Mouse (Mus musculus) limb, embryonic 13.5 days (tissue): ENCODE measurements around the gene Olfr325. TPM values are rescaled to one million over a fixed set of nuclear protein-coding genes. Genes with fewer than 3 reads are reported as not detected.

Experiments used
- ATAC-seq: fragments of 200-750 bp; cut with Nextera tagmentation; 2 replicates; pipeline ENCODE4 v1.8.0; 2017; ENCODE audit warnings: low read depth, moderate number of reproducible peaks, moderate TSS enrichment; ENCODE audit not compliant: low FRiP score
- H3K27ac ChIP-seq: fragments of 300-500 bp; sonication (generic); 2 replicates; pipeline ENCODE4 v1.5.1; 2015; ENCODE audit warnings: inconsistent platforms, mild to moderate bottlenecking, moderate library complexity
- H3K27me3 ChIP-seq: fragments of 300-500 bp; sonication (generic); 2 replicates; pipeline ENCODE4 v1.6.1; 2015; ENCODE audit warnings: mild to moderate bottlenecking, inconsistent platforms
- H3K36me3 ChIP-seq: fragments of 300-500 bp; sonication (generic); 2 replicates; pipeline ENCODE4 v1.6.1; 2015; ENCODE audit warnings: inconsistent platforms, mild to moderate bottlenecking, moderate library complexity
- H3K4me1 ChIP-seq: fragments of 300-500 bp; sonication (generic); 2 replicates; pipeline ENCODE4 v1.6.1; 2015; ENCODE audit warnings: inconsistent platforms
- H3K4me2 ChIP-seq: fragments of 300-500 bp; sonication (generic); replicated peaks from 2 replicates; pipeline ENCODE4 v1.6.1; 2015; ENCODE audit warnings: inconsistent platforms, mild to moderate bottlenecking, moderate library complexity
- H3K4me3 ChIP-seq: fragments of 300-500 bp; sonication (generic); 2 replicates; pipeline ENCODE4 v1.5.1; 2015; ENCODE audit warnings: moderate library complexity, mild to moderate bottlenecking, inconsistent platforms
- H3K9ac ChIP-seq: fragments of 300-500 bp; sonication (generic); 2 replicates; pipeline ENCODE4 v1.6.1; 2015; ENCODE audit warnings: mild to moderate bottlenecking, inconsistent platforms
- H3K9me3 ChIP-seq: fragments of 300-500 bp; sonication (generic); 2 replicates; pipeline ENCODE4 v1.6.1; 2016; ENCODE audit warnings: inconsistent platforms
- WGBS: fragments of 180-500 bp; shearing (Covaris S2); methylation state at CpG from one replicate; pipeline ENCODE4 v1.1.7; 2015; 5-methylcytosine and 5-hydroxymethylcytosine counted together
- polyA plus RNA-seq: library from polyadenylated mRNA; unstranded; fragments of >200 nt; fragmentation: Nextera tagmentation; extraction: Ambion mirVana; gene quantifications from 2 replicates; pipeline ENCODE4 v1.2.1, GENCODE M21; 2015

Olfr325 gene
- polyA plus RNA-seq, 1 experiment from 2014 or later, result not detected

GRCm38 (mm10) chr11:58604688-58605087 lies 27.2 kb downstream of the Olfr325 start:
- ATAC-seq, result no peak
- H3K4me1 ChIP-seq, result no peaks in the 10 kb centered on the region
- no peaks in the 10 kb centered on the region for H3K36me3 ChIP-seq
- H3K9me3 ChIP-seq, result no peaks in the 10 kb centered on the region
- no peak overlapping the region for H3K9ac ChIP-seq
- no peak overlapping the region for H3K27ac ChIP-seq
- no peak overlapping the region for H3K4me2 ChIP-seq
- 68% methylated on average over 2 of the region's 2 CpGs for WGBS
- H3K4me3 ChIP-seq, result no peak overlapping the region
- H3K27me3 ChIP-seq, result no peaks in the 10 kb centered on the region

GRCm38 (mm10) chr11:58605228-58605627 lies 27.7 kb downstream of the Olfr325 start:
- ATAC-seq, result no peak
- Histone ChIP-seq H3K4me3 (no peak overlapping the region), H3K4me1 (no peaks in the 10 kb centered on the region), H3K4me2 (no peak overlapping the region), H3K27ac (no peak overlapping the region), H3K27me3 (no peaks in the 10 kb centered on the region), H3K36me3 (no peaks in the 10 kb centered on the region), H3K9ac (no peak overlapping the region), H3K9me3 (no peaks in the 10 kb centered on the region)
- 86% methylated on average over 3 of the region's 3 CpGs for WGBS

GRCm38 (mm10) chr11:58606177-58606919 lies 28.8 kb downstream of the Olfr325 start:
- no peak for ATAC-seq
- 89% methylated on average over 12 of the region's 12 CpGs for WGBS
- no peak overlapping the region for H3K9ac ChIP-seq

GRCm38 (mm10) chr11:58607030-58607429 lies 29.5 kb downstream of the Olfr325 start:
- no peak overlapping the region for H3K27ac ChIP-seq
- no peak overlapping the region for H3K9ac ChIP-seq
- ATAC-seq, result no peak
- no peaks in the 10 kb centered on the region for H3K4me1 ChIP-seq
- H3K9me3 ChIP-seq, result no peaks in the 10 kb centered on the region
- no peak overlapping the region for H3K4me3 ChIP-seq
- H3K27me3 ChIP-seq, result no peaks in the 10 kb centered on the region
- H3K36me3 ChIP-seq, result no peaks in the 10 kb centered on the region
- 84% methylated on average over 6 of the region's 6 CpGs for WGBS
- no peak overlapping the region for H3K4me2 ChIP-seq

More at GRCm38 (mm10) chr11:58606177-58606919, 28.8 kb downstream of the Olfr325 start:
- Histone ChIP-seq H3K4me1 (no peaks in the 10 kb centered on the region), H3K4me2 (no peak overlapping the region), H3K27me3 (no peaks in the 10 kb centered on the region), H3K36me3 (no peaks in the 10 kb centered on the region), H3K27ac (no peak overlapping the region), H3K4me3 (no peak overlapping the region), H3K9me3 (no peaks in the 10 kb centered on the region)

- ATAC-seq, result no peak
- Histone ChIP-seq H3K27me3 (no peaks in the 10 kb centered on the region), H3K9ac (no peak overlapping the region), H3K36me3 (no peaks in the 10 kb centered on the region), H3K4me1 (no peaks in the 10 kb centered on the region), H3K4me3 (no peak overlapping the region), H3K4me2 (no peak overlapping the region), H3K9me3 (no peaks in the 10 kb centered on the region), H3K27ac (no peak overlapping the region)
- 53% methylated on average over 3 of the region's 3 CpGs for WGBS
Measured at GRCm38 (mm10) chr11:58613359-58613758, 35.8 kb downstream of the Olfr325 start.

GRCm38 (mm10) chr11:58614526-58614925 lies 37.0 kb downstream of the Olfr325 start:
- Histone ChIP-seq H3K4me1 (no peaks in the 10 kb centered on the region), H3K27me3 (no peaks in the 10 kb centered on the region)
- ATAC-seq, result no peak

GRCm38 (mm10) chr11:58615975-58616374 lies 38.4 kb downstream of the Olfr325 start, which contains the start of gene 2210407C18Rik:
Gene 2210407C18Rik, minus strand, starts transcription at chr11:58616075.
- Histone ChIP-seq H3K27me3 (no peaks in the 10 kb centered on the region), H3K4me2 (no peak within 1 kb of the TSS), H3K4me1 (no peaks in the 10 kb centered on the region), H3K4me3 (no peak within 1 kb of the TSS), H3K27ac (no peak within 1 kb of the TSS), H3K9ac (no peak within 1 kb of the TSS), H3K36me3 (no peaks in the 10 kb centered on the region), H3K9me3 (no peaks in the 10 kb centered on the region)
- WGBS, result 93% methylated on average over 4 of the region's 4 CpGs
- no peak for ATAC-seq

More at GRCm38 (mm10) chr11:58614526-58614925, 37.0 kb downstream of the Olfr325 start:
- Histone ChIP-seq H3K36me3 (no peaks in the 10 kb centered on the region), H3K4me3 (no peak overlapping the region), H3K4me2 (no peak overlapping the region), H3K9ac (no peak overlapping the region), H3K27ac (no peak overlapping the region), H3K9me3 (no peaks in the 10 kb centered on the region)

- WGBS, result 73% methylated on average over 3 of the region's 3 CpGs
- no peak for ATAC-seq
- Histone ChIP-seq H3K9ac (no peak overlapping the region), H3K27me3 (no peaks in the 10 kb centered on the region), H3K27ac (no peak overlapping the region), H3K4me2 (no peak overlapping the region), H3K4me1 (no peaks in the 10 kb centered on the region), H3K4me3 (no peak overlapping the region), H3K9me3 (no peaks in the 10 kb centered on the region), H3K36me3 (no peaks in the 10 kb centered on the region)
Measured at GRCm38 (mm10) chr11:58618369-58618768, 40.8 kb downstream of the Olfr325 start.

- Histone ChIP-seq H3K4me3 (no peak overlapping the region), H3K4me1 (no peaks in the 10 kb centered on the region), H3K9ac (no peak overlapping the region), H3K4me2 (no peak overlapping the region), H3K9me3 (no peaks in the 10 kb centered on the region), H3K27me3 (no peaks in the 10 kb centered on the region), H3K36me3 (no peaks in the 10 kb centered on the region), H3K27ac (no peak overlapping the region)
- WGBS, result 75% methylated on average over 6 of the region's 6 CpGs
- no peak for ATAC-seq
Measured at GRCm38 (mm10) chr11:58618793-58619192, 41.3 kb downstream of the Olfr325 start.

- no peaks in the 10 kb centered on the region for H3K27me3 ChIP-seq
- H3K27ac ChIP-seq, result no peak overlapping the region
- H3K4me3 ChIP-seq, result no peak overlapping the region
- H3K4me2 ChIP-seq, result no peak overlapping the region
- no peak overlapping the region for H3K9ac ChIP-seq
- no peaks in the 10 kb centered on the region for H3K36me3 ChIP-seq
- no peaks in the 10 kb centered on the region for H3K4me1 ChIP-seq
- WGBS, result 73% methylated on average over 4 of the region's 4 CpGs
- H3K9me3 ChIP-seq, result no peaks in the 10 kb centered on the region
- ATAC-seq, result no peak
Measured at GRCm38 (mm10) chr11:58626146-58626545, 48.6 kb downstream of the Olfr325 start.

GRCm38 (mm10) chr11:58630401-58630800 lies 52.9 kb downstream of the Olfr325 start, which contains the start of gene Olfr323:
Gene Olfr323, minus strand, starts transcription at chr11:58630501.
- no peaks in the 10 kb centered on the region for H3K27me3 ChIP-seq
- H3K4me3 ChIP-seq, result no peak within 1 kb of the TSS
- ATAC-seq, result no peak
- no peak within 1 kb of the TSS for H3K4me2 ChIP-seq
- WGBS, result 80% methylated on average over 5 of the region's 5 CpGs
- no peaks in the 10 kb centered on the region for H3K36me3 ChIP-seq
- H3K4me1 ChIP-seq, result no peaks in the 10 kb centered on the region
- H3K27ac ChIP-seq, result no peak within 1 kb of the TSS
- H3K9ac ChIP-seq, result no peak within 1 kb of the TSS
- no peaks in the 10 kb centered on the region for H3K9me3 ChIP-seq
